Mouse (Mus musculus) embryo, embryonic 11.5 days (tissue): Measurements from ENCODE around the gene Vrk1.

Experiments used
- DNase-seq: peaks from one replicate; pipeline ENCODE4 v3.0.0-alpha.2; 2012; ENCODE audit warnings: low read depth, low spot score

The Vrk1 gene

GRCm38 (mm10) chr12:105997028-105997786 is 12.8 kb upstream of the Vrk1 start:
- DNase-seq: no peak

GRCm38 (mm10) chr12:106001775-106002174 is 8.3 kb upstream of the Vrk1 start:
- no peak for DNase-seq

GRCm38 (mm10) chr12:106004719-106005118 is 5.3 kb upstream of the Vrk1 start:
- no peak for DNase-seq

GRCm38 (mm10) chr12:106006218-106006617 is 3.8 kb upstream of the Vrk1 start:
- no peak for DNase-seq

GRCm38 (mm10) chr12:106008348-106009050 is 1.5 kb upstream of the Vrk1 start:
- no peak for DNase-seq

GRCm38 (mm10) chr12:106009122-106009870 is 732 bp upstream of the Vrk1 start:
- DNase-seq: no peak

GRCm38 (mm10) chr12:106012161-106012560 is 2.1 kb downstream of the Vrk1 start:
- DNase-seq: no peak

GRCm38 (mm10) chr12:106016265-106017012 is 6.4 kb downstream of the Vrk1 start:
- DNase-seq: no peak

- DNase-seq: no peak
Observed at GRCm38 (mm10) chr12:106020063-106020462, 10.0 kb downstream of the Vrk1 start.

- no peak for DNase-seq
Observed at GRCm38 (mm10) chr12:106023652-106024051, 13.6 kb downstream of the Vrk1 start.

- DNase-seq: no peak
Observed at GRCm38 (mm10) chr12:106025416-106025815, 15.4 kb downstream of the Vrk1 start.

- DNase-seq: no peak
Observed at GRCm38 (mm10) chr12:106026385-106027134, 16.5 kb downstream of the Vrk1 start.

GRCm38 (mm10) chr12:106027372-106027771 is 17.3 kb downstream of the Vrk1 start:
- DNase-seq: no peak

- no peak for DNase-seq
Observed at GRCm38 (mm10) chr12:106029582-106029981, 19.6 kb downstream of the Vrk1 start.

GRCm38 (mm10) chr12:106030146-106030745 is 20.2 kb downstream of the Vrk1 start:
- DNase-seq: no peak

- no peak for DNase-seq
Observed at GRCm38 (mm10) chr12:106030796-106031195, 20.8 kb downstream of the Vrk1 start.

GRCm38 (mm10) chr12:106031916-106032315 is 21.9 kb downstream of the Vrk1 start:
- no peak for DNase-seq

- no peak for DNase-seq
Observed at GRCm38 (mm10) chr12:106032361-106032760, 22.3 kb downstream of the Vrk1 start.

- DNase-seq: no peak
Observed at GRCm38 (mm10) chr12:106034267-106034666, 24.2 kb downstream of the Vrk1 start.

GRCm38 (mm10) chr12:106034761-106035160 is 24.7 kb downstream of the Vrk1 start:
- no peak for DNase-seq
